Mouse (Mus musculus) limb, embryonic 10.5 days (tissue): ENCODE results near the gene Ero1l. TPM values are rescaled to one million over a fixed set of nuclear protein-coding genes. Genes with fewer than 3 reads are reported as not detected.

Experiments
- DNase-seq: peaks from one replicate; pipeline ENCODE4 v3.0.0-alpha.2; 2017; ENCODE audit warnings: low spot score
- H3K27ac ChIP-seq: fragments of 300-500 bp; sonication (generic); 2 replicates; pipeline ENCODE4 v1.5.1; 2016; ENCODE audit warnings: mild to moderate bottlenecking
- H3K27me3 ChIP-seq: fragments of 300-500 bp; sonication (generic); 2 replicates; pipeline ENCODE4 v1.6.1; 2016; ENCODE audit warnings: low read depth, mild to moderate bottlenecking; ENCODE audit not compliant: poor library complexity, severe bottlenecking
- H3K36me3 ChIP-seq: fragments of 300-500 bp; sonication (generic); 2 replicates; pipeline ENCODE4 v1.6.1; 2016; ENCODE audit warnings: mild to moderate bottlenecking, moderate library complexity
- H3K4me1 ChIP-seq: fragments of 300-500 bp; sonication (generic); 2 replicates; pipeline ENCODE4 v1.6.1; 2016
- H3K4me3 ChIP-seq: fragments of 300-500 bp; sonication (generic); 2 replicates; pipeline ENCODE4 v1.5.1; 2016; ENCODE audit warnings: mild to moderate bottlenecking, moderate library complexity
- H3K9me3 ChIP-seq: fragments of 300-500 bp; sonication (generic); replicated peaks from 2 replicates; pipeline ENCODE4 v1.6.1; 2016; ENCODE audit warnings: mild to moderate bottlenecking
- WGBS: fragments of 180-500 bp; shearing (Covaris S2); methylation state at CpG from one replicate; pipeline ENCODE4 v1.1.7; 2016; 5-methylcytosine and 5-hydroxymethylcytosine counted together
- polyA plus RNA-seq: library from polyadenylated mRNA; unstranded; fragments of >200 nt; fragmentation: Nextera tagmentation; extraction: Ambion mirVana; gene quantifications from 2 replicates; pipeline ENCODE4 v1.2.1, GENCODE M21; 2016

Ero1l gene
- polyA plus RNA-seq, 1 experiment from 2014 or later, result 31.6 TPM

GRCm38 (mm10) chr14:45275816-45276215 is 42.8 kb downstream of the Ero1l start:
- DNase-seq, result no peak
- no peak overlapping the region for H3K27ac ChIP-seq
- H3K27me3 ChIP-seq, result no peaks in the 10 kb centered on the region
- H3K4me1 ChIP-seq, result no peaks in the 10 kb centered on the region
- WGBS, result 86% methylated on average over 6 of the region's 6 CpGs
- H3K4me3 ChIP-seq, result no peak overlapping the region
- H3K36me3 ChIP-seq, result no peaks in the 10 kb centered on the region
- H3K9me3 ChIP-seq, result no peaks in the 10 kb centered on the region

GRCm38 (mm10) chr14:45263831-45264592 is 54.6 kb downstream of the Ero1l start:
- no peak overlapping the region for H3K4me3 ChIP-seq
- H3K27ac ChIP-seq, result no peak overlapping the region
- H3K4me1 ChIP-seq, result no peaks in the 10 kb centered on the region
- no peaks in the 10 kb centered on the region for H3K36me3 ChIP-seq
- DNase-seq, result no peak
- no peaks in the 10 kb centered on the region for H3K9me3 ChIP-seq
- H3K27me3 ChIP-seq, result no peaks in the 10 kb centered on the region
- 83% methylated on average over 3 of the region's 3 CpGs for WGBS

- H3K4me1 ChIP-seq, result no peaks in the 10 kb centered on the region
- 93% methylated on average over 4 of the region's 4 CpGs for WGBS
- no peaks in the 10 kb centered on the region for H3K9me3 ChIP-seq
- no peak overlapping the region for H3K27ac ChIP-seq
- DNase-seq, result no peak
- H3K4me3 ChIP-seq, result no peak overlapping the region
- no peaks in the 10 kb centered on the region for H3K27me3 ChIP-seq
- H3K36me3 ChIP-seq, result no peaks in the 10 kb centered on the region
Observed at GRCm38 (mm10) chr14:45251548-45252076, 67.0 kb downstream of the Ero1l start.

- no peaks in the 10 kb centered on the region for H3K27me3 ChIP-seq
- H3K36me3 ChIP-seq, result no peaks in the 10 kb centered on the region
- no peak overlapping the region for H3K4me3 ChIP-seq
- no peaks in the 10 kb centered on the region for H3K9me3 ChIP-seq
- no peak for DNase-seq
- 46% methylated on average over 1 of the region's 1 CpGs for WGBS
- H3K27ac ChIP-seq, result no peak overlapping the region
- H3K4me1 ChIP-seq, result no peaks in the 10 kb centered on the region
Observed at GRCm38 (mm10) chr14:45241613-45242012, 77.0 kb downstream of the Ero1l start.

- Histone ChIP-seq H3K4me1 (no peaks in the 10 kb centered on the region), H3K4me3 (no peak overlapping the region), H3K27me3 (no peaks in the 10 kb centered on the region), H3K36me3 (no peaks in the 10 kb centered on the region), H3K27ac (no peak overlapping the region), H3K9me3 (no peaks in the 10 kb centered on the region)
- WGBS, result 74% methylated on average over 2 of the region's 2 CpGs
- no peak for DNase-seq
Observed at GRCm38 (mm10) chr14:45239042-45239441, 79.5 kb downstream of the Ero1l start.

Other genes with a start within 250 kb of the Ero1l start
- gene Gpr137c, start 99.1 kb downstream of the Ero1l start, polyA plus RNA-seq, result 1.3 and 2.1 TPM in 2 replicates
- gene Txndc16, start 98.4 kb downstream of the Ero1l start, polyA plus RNA-seq, result 8.9 and 10.6 TPM in 2 replicates
- gene Psmc6, start 11.0 kb upstream of the Ero1l start, polyA plus RNA-seq, result 201 and 203 TPM in 2 replicates
- 38.7 and 46.9 TPM in 2 replicates for gene Styx, start 32.3 kb upstream of the Ero1l start, polyA plus RNA-seq
- 61.2 and 74.4 TPM in 2 replicates for gene Gnpnat1, start 86.1 kb upstream of the Ero1l start, polyA plus RNA-seq
- 118 and 128 TPM in 2 replicates for gene Fermt2, start 211.3 kb upstream of the Ero1l start, polyA plus RNA-seq